Mouse (Mus musculus) CH12.LX (cell line): ENCODE measurements at regions not wholly inside any gene's neighbourhood (a gene's known extent, or its start where the extent isn't known, plus 50 kb on each side); places are given as distances from the start of the nearest gene placed in this dataset.

Experiments used
- BHLHE40 ChIP-seq: IDR thresholded peaks from 2 replicates; pipeline ENCODE4 v1.6.1; 2011; ENCODE audit warnings: mild to moderate bottlenecking, low read depth, low read length, improper control_type of control experiment
- CTCF ChIP-seq, 2 experiments: IDR thresholded peaks in 1 of 2; conservative IDR thresholded peaks in 1 of 2; 2 replicates each; pipeline ENCODE4 v1.5.1; 2011 to 2012; ENCODE audit warnings: low read depth in 2 of 2, low read length in 2 of 2, improper control_type of control experiment in 1 of 2, inconsistent platforms in 1 of 2, mild to moderate bottlenecking in 1 of 2, moderate library complexity in 1 of 2
- ELF1 ChIP-seq: IDR thresholded peaks from 2 replicates; pipeline ENCODE4 v1.6.1; 2014; ENCODE audit warnings: low read depth, mild to moderate bottlenecking, inconsistent platforms, low read length, improper control_type of control experiment
- EP300 ChIP-seq: IDR thresholded peaks from 2 replicates; pipeline ENCODE4 v1.6.1; 2011; ENCODE audit warnings: low read length, improper control_type of control experiment
- HCFC1 ChIP-seq: IDR thresholded peaks from 2 replicates; pipeline ENCODE4 v1.6.1; 2012; ENCODE audit warnings: low read depth, mild to moderate bottlenecking, inconsistent platforms, low read length, improper control_type of control experiment
- IRF4 ChIP-seq: IDR thresholded peaks from 2 replicates; pipeline ENCODE4 v1.6.1; 2014; ENCODE audit warnings: low read depth, mild to moderate bottlenecking, inconsistent platforms, low read length, improper control_type of control experiment
- MAZ ChIP-seq: IDR thresholded peaks from 2 replicates; pipeline ENCODE4 v1.6.1; 2012; ENCODE audit warnings: low read depth, mild to moderate bottlenecking, inconsistent platforms, low read length, improper control_type of control experiment, moderate library complexity
- POLR2A ChIP-seq: IDR thresholded peaks from 2 replicates; pipeline ENCODE4 v1.6.1; 2011; ENCODE audit warnings: low read depth, mild to moderate bottlenecking, improper control_type of control experiment, low read length
- RCOR1 ChIP-seq: conservative IDR thresholded peaks from 2 replicates; pipeline ENCODE4 v1.6.1; 2012; ENCODE audit warnings: low read depth, mild to moderate bottlenecking, inconsistent platforms, low read length, improper control_type of control experiment
- TBP ChIP-seq: conservative IDR thresholded peaks from 2 replicates; pipeline ENCODE4 v1.6.1; 2011; ENCODE audit warnings: low read depth, low read length, improper control_type of control experiment
- TCF12 ChIP-seq: IDR thresholded peaks from 2 replicates; pipeline ENCODE4 v1.6.1; 2014; ENCODE audit warnings: low read depth, mild to moderate bottlenecking, inconsistent platforms, low read length, improper control_type of control experiment
- UBTF ChIP-seq: IDR thresholded peaks from 2 replicates; pipeline ENCODE4 v1.6.1; 2012; ENCODE audit warnings: low read depth, mild to moderate bottlenecking, inconsistent platforms, low read length, improper control_type of control experiment, moderate library complexity
- ZKSCAN1 ChIP-seq: IDR thresholded peaks from 2 replicates; pipeline ENCODE4 v1.6.1; 2012; ENCODE audit warnings: low read depth, inconsistent platforms, low read length, improper control_type of control experiment, borderline replicate concordance
- ZNF384 ChIP-seq: IDR thresholded peaks from 2 replicates; pipeline ENCODE4 v1.6.1; 2012; ENCODE audit warnings: low read depth, low read length, improper control_type of control experiment, inconsistent platforms

DNA sequence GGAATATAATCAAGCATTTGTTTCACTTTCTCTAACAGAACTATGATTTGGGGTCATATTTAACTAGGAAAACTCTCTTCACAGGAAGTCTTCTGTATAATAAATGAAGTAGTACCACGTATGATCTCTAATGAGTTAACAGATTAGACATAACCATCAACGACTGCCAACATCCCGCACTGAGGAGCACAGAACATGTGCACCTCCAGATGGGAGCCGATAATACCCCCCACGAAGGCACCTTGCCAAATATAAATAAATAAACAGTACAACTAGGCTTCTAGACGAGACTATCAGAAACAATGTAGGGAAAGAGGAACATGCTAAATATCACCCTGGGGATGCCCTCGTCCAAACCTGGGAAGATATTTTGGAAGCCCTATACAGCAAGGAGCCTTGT lies 114.8 kb upstream of the Cited2 start:
- no peak for TF ChIP-seq HCFC1
- no peak for TF ChIP-seq POLR2A
- TF ChIP-seq TBP: no peak
- no peak for TF ChIP-seq BHLHE40
- TF ChIP-seq TCF12: no peak
- TF ChIP-seq EP300: no peak
- TF ChIP-seq ZKSCAN1: no peak
- TF ChIP-seq UBTF: no peak
- no peak for TF ChIP-seq RCOR1
- TF ChIP-seq CTCF (conservative IDR thresholded peaks at IDR 0.05 in 1 of 2, IDR thresholded peaks at IDR 0.05 in 1 of 2; ENCODE audit: low read depth in 2 of 2, low read length in 2 of 2): no peak
- TF ChIP-seq MAZ: no peak
- no peak for TF ChIP-seq IRF4
- no peak for TF ChIP-seq ELF1
- no peak for TF ChIP-seq ZNF384
